Mouse (Mus musculus) myocyte (in vitro differentiated cells): ENCODE data around the gene Zfp28. TPM values are rescaled to one million over a fixed set of nuclear protein-coding genes. Genes with fewer than 3 reads are reported as not detected.

Experiments used
- H3K27me3 ChIP-seq: one replicate; pipeline ENCODE4 v1.6.1; 2011; ENCODE audit not compliant: control insufficient read depth, insufficient read depth, insufficient read length
- H3K36me3 ChIP-seq: one replicate; pipeline ENCODE4 v1.6.1; 2011; ENCODE audit not compliant: control insufficient read depth, insufficient read depth
- H3K4me2 ChIP-seq: one replicate; pipeline ENCODE4 v1.6.1; 2011; ENCODE audit warnings: low read depth, control low read depth
- H3K4me3 ChIP-seq: one replicate; pipeline ENCODE4 v1.5.1; 2011; ENCODE audit warnings: mild to moderate bottlenecking, control low read depth, moderate library complexity
- H3K79me2 ChIP-seq: one replicate; pipeline ENCODE4 v1.6.1; 2011; ENCODE audit not compliant: control insufficient read depth, insufficient read depth
- H3ac ChIP-seq: one replicate; pipeline ENCODE4 v1.6.1; 2011; ENCODE audit not compliant: control insufficient read depth, insufficient read length
- CEBPB ChIP-seq: IDR thresholded peaks from 2 replicates; pipeline ENCODE4 v1.6.1; 2011; ENCODE audit warnings: mild to moderate bottlenecking, moderate library complexity; ENCODE audit not compliant: poor library complexity, insufficient read depth, severe bottlenecking
- E2F4 ChIP-seq: IDR thresholded peaks from one replicate; pipeline ENCODE4 v1.6.1; 2011; ENCODE audit warnings: mild to moderate bottlenecking, control low read depth, moderate library complexity; ENCODE audit not compliant: insufficient read depth
- MAX ChIP-seq: IDR thresholded peaks from one replicate; pipeline ENCODE4 v1.6.1; 2011; ENCODE audit warnings: low read depth, mild to moderate bottlenecking, control low read depth
- MYOD1 ChIP-seq, 3 experiments: IDR thresholded peaks; one replicate each; pipeline ENCODE4 v1.6.1; 2011; ENCODE audit warnings: control low read depth in 2 of 3, low read depth in 2 of 3, mild to moderate bottlenecking in 2 of 3, moderate library complexity in 1 of 3; ENCODE audit not compliant: insufficient read length in 2 of 3, control insufficient read depth in 1 of 3
- MYOG ChIP-seq, 3 experiments: IDR thresholded peaks; one replicate each; pipeline ENCODE4 v1.6.1; 2011; ENCODE audit warnings: control low read depth in 2 of 3, low read depth in 2 of 3, mild to moderate bottlenecking in 2 of 3; ENCODE audit not compliant: insufficient read length in 2 of 3, control insufficient read depth in 1 of 3, insufficient read depth in 1 of 3
- POLR2A ChIP-seq: IDR thresholded peaks from one replicate; pipeline ENCODE4 v1.6.1; 2011; ENCODE audit warnings: low read depth, mild to moderate bottlenecking, control low read depth, moderate library complexity; ENCODE audit not compliant: insufficient read length
- POLR2AphosphoS2 ChIP-seq: IDR thresholded peaks from one replicate; pipeline ENCODE4 v1.6.1; 2011; ENCODE audit warnings: low read depth, control low read depth; ENCODE audit not compliant: insufficient read length
- REST ChIP-seq: IDR thresholded peaks from one replicate; pipeline ENCODE4 v1.6.1; 2011; ENCODE audit warnings: mild to moderate bottlenecking, control low read depth, moderate library complexity; ENCODE audit not compliant: insufficient read depth, insufficient read length
- SRF ChIP-seq: IDR thresholded peaks from one replicate; pipeline ENCODE4 v1.6.1; 2011; ENCODE audit warnings: low read depth; ENCODE audit not compliant: control insufficient read depth, insufficient read length
- TCF12 ChIP-seq: IDR thresholded peaks from one replicate; pipeline ENCODE4 v1.6.1; 2011; ENCODE audit warnings: mild to moderate bottlenecking, control low read depth; ENCODE audit not compliant: poor library complexity, insufficient read depth, severe bottlenecking
- TCF3 ChIP-seq: IDR thresholded peaks from one replicate; pipeline ENCODE4 v1.6.1; 2011; ENCODE audit warnings: low read depth, control low read depth; ENCODE audit not compliant: insufficient read length
- USF1 ChIP-seq: IDR thresholded peaks from one replicate; pipeline ENCODE4 v1.6.1; 2011; ENCODE audit warnings: low read depth, mild to moderate bottlenecking, control low read depth, moderate library complexity
- polyA plus RNA-seq: library from polyadenylated mRNA; unstranded; fragments of >200 nt; fragmentation: generic; extraction: Trizol; gene quantifications from one replicate; pipeline ENCODE4 v1.2.1, GENCODE M21; 2012; ENCODE audit warnings: missing spikeins

Zfp28 gene
- polyA plus RNA-seq, 1 experiment, result 2.4 TPM

- Histone ChIP-seq H3K27me3 (no peaks in the 10 kb centered on the region), H3K4me3 (no peak overlapping the region), H3K79me2 (no peaks in the 10 kb centered on the region), H3K36me3 (peaks cover 7% of the 10 kb centered on the region), H3K4me2 (no peak overlapping the region), H3ac (no peak overlapping the region)
- TF ChIP-seq E2F4, result no peak
- TF ChIP-seq TCF3, result no peak
- TF ChIP-seq MYOG (IDR thresholded peaks at IDR 0.05; ENCODE audit: control insufficient read depth in 1 of 3, insufficient read depth in 1 of 3, insufficient read length in 2 of 3, low read depth in 2 of 3), result no peak
- no peak for TF ChIP-seq REST
- no peak for TF ChIP-seq SRF
- TF ChIP-seq MYOD1 (IDR thresholded peaks at IDR 0.05; ENCODE audit: control insufficient read depth in 1 of 3, insufficient read length in 2 of 3, low read depth in 2 of 3), result no peak
- TF ChIP-seq CEBPB, result no peak
- TF ChIP-seq TCF12, result no peak
- TF ChIP-seq POLR2A, result no peak
- TF ChIP-seq POLR2AphosphoS2, result no peak
- TF ChIP-seq USF1, result no peak
- TF ChIP-seq MAX, result no peak
Measured at GRCm38 (mm10) chr7:6378441-6378840, 4.7 kb upstream of the Zfp28 start.

- Histone ChIP-seq H3K79me2 (no peaks in the 10 kb centered on the region), H3ac (no peak overlapping the region), H3K36me3 (no peaks in the 10 kb centered on the region), H3K4me2 (no peak overlapping the region), H3K4me3 (no peak overlapping the region), H3K27me3 (no peaks in the 10 kb centered on the region)
- TF ChIP-seq TCF3 (no peak), TCF12 (no peak), MAX (no peak), SRF (no peak), POLR2A (no peak), CEBPB (no peak), REST (no peak), MYOG (IDR thresholded peaks at IDR 0.05; ENCODE audit: control insufficient read depth in 1 of 3, insufficient read depth in 1 of 3, insufficient read length in 2 of 3, low read depth in 2 of 3) (no peak), POLR2AphosphoS2 (no peak), USF1 (no peak), MYOD1 (IDR thresholded peaks at IDR 0.05; ENCODE audit: control insufficient read depth in 1 of 3, insufficient read length in 2 of 3, low read depth in 2 of 3) (no peak), E2F4 (no peak)
Measured at GRCm38 (mm10) chr7:6381431-6381830, 1.7 kb upstream of the Zfp28 start.

- H3K36me3 ChIP-seq, result no peaks in the 10 kb centered on the region
- H3K4me2 ChIP-seq, result peak overlapping the region; percentile 96
- peak overlapping the region; percentile 12 for H3ac ChIP-seq
- TF ChIP-seq MAX (no peak), TCF12 (no peak), POLR2AphosphoS2 (no peak), REST (no peak), MYOG (IDR thresholded peaks at IDR 0.05; ENCODE audit: control insufficient read depth in 1 of 3, insufficient read depth in 1 of 3, insufficient read length in 2 of 3, low read depth in 2 of 3) (no peak)
- H3K27me3 ChIP-seq, result no peaks in the 10 kb centered on the region
- peak overlapping the region; percentile 48 for H3K4me3 ChIP-seq
- H3K79me2 ChIP-seq, result no peaks in the 10 kb centered on the region
Measured at GRCm38 (mm10) chr7:6384011-6384410, 916 bp downstream of the Zfp28 start.

GRCm38 (mm10) chr7:6386995-6387394, 3.9 kb downstream of the Zfp28 start:
- H3K36me3 ChIP-seq, result no peaks in the 10 kb centered on the region
- H3K4me3 ChIP-seq, result no peak overlapping the region
- no peaks in the 10 kb centered on the region for H3K79me2 ChIP-seq
- H3ac ChIP-seq, result no peak overlapping the region
- H3K4me2 ChIP-seq, result no peak overlapping the region
- no peak for TF ChIP-seq MYOD1 (IDR thresholded peaks at IDR 0.05; ENCODE audit: control insufficient read depth in 1 of 3, insufficient read length in 2 of 3, low read depth in 2 of 3)
- no peak for TF ChIP-seq CEBPB
- no peak for TF ChIP-seq TCF3
- TF ChIP-seq REST, result no peak
- TF ChIP-seq MYOG (IDR thresholded peaks at IDR 0.05; ENCODE audit: control insufficient read depth in 1 of 3, insufficient read depth in 1 of 3, insufficient read length in 2 of 3, low read depth in 2 of 3), result no peak
- TF ChIP-seq E2F4, result no peak
- no peak for TF ChIP-seq POLR2AphosphoS2
- TF ChIP-seq SRF, result no peak
- no peak for TF ChIP-seq POLR2A
- no peak for TF ChIP-seq TCF12
- no peak for TF ChIP-seq USF1
- H3K27me3 ChIP-seq, result no peaks in the 10 kb centered on the region

DNA sequence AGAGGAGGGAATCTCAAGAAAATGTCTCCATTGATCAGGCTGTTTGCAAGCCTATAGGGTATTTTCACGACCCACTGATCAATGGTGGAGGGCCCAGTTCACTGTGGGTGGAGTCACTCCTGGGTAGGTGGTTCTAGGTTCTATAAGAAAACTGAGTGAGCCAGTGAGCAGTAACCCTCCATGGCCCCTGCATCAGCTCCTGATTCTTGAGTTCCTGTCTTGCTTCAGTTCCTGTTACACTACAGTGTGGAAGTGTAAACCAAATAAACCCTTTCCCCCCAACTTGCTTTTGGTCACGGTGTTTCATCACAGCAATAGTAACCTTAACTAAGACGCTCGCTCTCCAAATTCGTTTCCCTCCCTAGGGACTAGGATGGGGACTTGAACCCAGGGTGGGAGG, 5.9 kb downstream of the Zfp28 start:
- Histone ChIP-seq H3K79me2 (no peaks in the 10 kb centered on the region), H3ac (no peak overlapping the region), H3K4me3 (no peak overlapping the region), H3K4me2 (no peak overlapping the region), H3K27me3 (no peaks in the 10 kb centered on the region), H3K36me3 (no peaks in the 10 kb centered on the region)
- no peak for TF ChIP-seq E2F4
- no peak for TF ChIP-seq POLR2AphosphoS2
- TF ChIP-seq REST, result no peak
- TF ChIP-seq POLR2A, result no peak
- no peak for TF ChIP-seq SRF
- TF ChIP-seq TCF3, result no peak
- no peak for TF ChIP-seq USF1
- TF ChIP-seq TCF12, result no peak
- TF ChIP-seq MAX, result no peak
- no peak for TF ChIP-seq MYOD1 (IDR thresholded peaks at IDR 0.05; ENCODE audit: control insufficient read depth in 1 of 3, insufficient read length in 2 of 3, low read depth in 2 of 3)
- TF ChIP-seq MYOG (IDR thresholded peaks at IDR 0.05; ENCODE audit: control insufficient read depth in 1 of 3, insufficient read depth in 1 of 3, insufficient read length in 2 of 3, low read depth in 2 of 3), result no peak
- no peak for TF ChIP-seq CEBPB
